Mouse (Mus musculus) T-helper 17 cell (primary cell): ENCODE data around the gene Hadh.

Experiments
- in situ Hi-C, 2 experiments: fragments of 300-600 bp; cut with MboI, MseI; formaldehyde crosslinking; loops; 1 replicate in 1 of 2; 2 replicates in 1 of 2; pipeline ENCODE4 v1.15.1; 2025; ENCODE audit warnings: high pct_unique_total_duplicates in 2 of 2

Hadh gene

DNA sequence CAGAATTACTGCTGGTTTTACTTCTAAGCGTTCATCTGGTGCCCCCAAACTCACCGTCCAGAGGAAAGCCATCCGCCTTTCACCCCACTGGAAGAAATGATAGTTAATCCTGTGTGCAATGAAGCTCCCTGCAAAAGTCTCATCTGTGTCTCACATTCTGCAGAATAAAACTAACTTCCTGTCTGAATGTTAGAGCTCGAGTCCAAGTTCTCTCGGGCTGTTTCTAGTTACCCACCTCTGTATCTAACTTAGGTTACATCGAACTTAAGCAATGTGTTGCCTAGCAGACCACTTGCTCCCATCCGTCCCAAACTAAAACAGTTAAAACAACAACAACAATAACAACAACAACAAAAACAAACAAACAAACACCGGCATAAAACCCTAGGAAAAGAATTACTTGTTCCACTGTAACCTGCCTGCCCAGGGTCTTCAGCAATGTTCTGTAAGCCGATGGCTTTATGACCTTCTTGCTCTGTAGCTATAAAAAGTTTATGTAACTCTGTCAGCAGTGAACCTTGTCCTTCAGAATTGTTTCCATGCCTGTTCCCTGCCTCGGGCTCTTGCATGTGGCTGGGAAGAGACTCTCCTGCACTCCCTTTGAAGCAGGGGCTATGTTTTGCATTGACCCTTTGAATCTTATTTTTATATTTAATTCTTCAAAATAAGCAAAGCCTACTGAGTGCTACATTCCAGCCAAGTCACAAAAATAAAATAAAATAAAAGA is 636 bp upstream of the Hadh start:
- in situ Hi-C loops: no loop called here

DNA sequence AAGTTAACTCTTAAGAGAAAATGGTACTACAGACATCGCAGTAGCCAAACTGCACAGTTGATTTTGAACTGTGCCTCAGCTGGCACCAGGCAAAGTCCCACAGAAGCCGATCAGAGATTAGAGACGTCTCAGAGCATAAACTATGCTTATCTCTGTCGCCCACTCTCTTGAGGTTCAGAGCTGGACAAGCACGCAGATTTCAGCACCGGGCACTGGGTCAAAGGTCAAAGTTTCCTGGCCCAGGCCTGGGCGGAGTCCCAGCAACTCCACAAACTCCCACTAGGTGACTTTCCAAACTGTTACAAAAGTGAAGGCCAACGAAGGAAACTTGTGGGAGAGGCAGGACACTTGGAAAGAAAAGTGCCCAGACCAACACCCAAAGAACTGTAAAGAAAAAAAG is 744 bp downstream of the Hadh start:
- in situ Hi-C loops: no loop called here

DNA sequence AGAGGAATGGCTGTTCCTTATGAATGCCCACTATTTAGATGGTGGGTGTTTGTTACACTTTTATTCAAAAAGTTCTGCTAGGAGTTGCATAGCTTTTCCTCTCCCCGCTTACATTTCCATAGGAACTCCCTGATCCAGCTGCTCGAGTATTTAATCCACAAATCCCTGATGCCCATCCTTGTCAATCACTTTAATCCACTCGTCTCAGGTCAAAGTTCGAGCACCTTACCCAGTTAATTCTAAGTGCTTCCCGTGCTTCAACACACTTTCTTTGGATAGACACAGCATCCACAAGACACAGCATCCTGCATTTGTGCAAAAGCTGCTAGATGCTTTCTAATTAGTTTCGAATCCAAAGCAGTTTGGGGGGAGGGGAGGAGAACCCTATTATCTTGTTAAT is 1.5 kb downstream of the Hadh start:
- in situ Hi-C loops: no loop called here

DNA sequence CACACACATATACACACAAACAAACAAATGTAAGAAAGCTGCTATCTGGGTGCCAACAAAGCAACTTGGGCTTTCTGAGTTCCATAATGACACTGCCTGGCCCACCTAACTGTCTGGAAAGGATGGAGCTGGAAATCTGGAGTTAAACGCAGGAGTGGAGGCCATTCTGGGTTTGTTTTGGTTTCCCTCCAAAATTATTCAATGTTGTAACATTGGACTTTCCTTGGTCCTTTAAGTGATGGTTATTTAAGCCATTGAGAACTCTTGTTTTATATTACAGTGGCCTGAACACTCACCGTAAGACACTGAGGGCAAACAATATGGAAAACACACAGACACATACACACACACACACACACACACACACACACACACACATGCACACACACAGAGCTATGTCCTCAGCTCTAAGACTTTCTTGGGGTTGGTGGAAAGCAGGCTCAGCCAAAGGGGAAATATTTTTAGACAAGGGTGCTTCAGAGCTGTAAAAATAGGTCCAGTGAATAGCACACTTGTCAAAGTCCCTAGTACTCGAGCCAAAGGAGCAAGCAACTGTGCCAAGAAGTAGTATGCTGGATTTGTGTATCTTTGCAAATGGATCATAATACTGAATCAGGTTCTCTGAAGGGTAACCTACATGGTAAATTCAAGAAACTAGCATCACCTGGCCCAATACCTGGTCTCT is 5.4 kb downstream of the Hadh start:
- in situ Hi-C loops: no loop called here

DNA sequence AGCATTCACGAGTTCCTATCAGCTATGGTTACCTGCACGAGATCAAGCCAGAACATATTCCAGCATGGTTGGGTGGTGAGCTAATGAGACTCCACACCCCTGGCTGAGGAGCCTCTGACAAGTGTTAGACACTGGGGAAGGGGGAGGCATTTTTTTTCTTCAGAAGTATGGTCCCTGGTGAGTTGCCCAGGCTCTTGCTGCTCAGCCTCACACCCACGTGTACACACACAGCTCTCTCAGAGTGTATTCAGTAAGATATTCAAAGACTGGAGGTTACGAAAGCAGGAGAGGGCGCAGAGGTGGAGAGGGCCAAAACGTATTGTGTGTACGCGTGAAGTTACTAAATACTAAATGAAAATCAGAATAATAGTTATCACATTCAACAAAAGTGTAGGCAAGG is 6.4 kb downstream of the Hadh start:
- in situ Hi-C loops: no loop called here

DNA sequence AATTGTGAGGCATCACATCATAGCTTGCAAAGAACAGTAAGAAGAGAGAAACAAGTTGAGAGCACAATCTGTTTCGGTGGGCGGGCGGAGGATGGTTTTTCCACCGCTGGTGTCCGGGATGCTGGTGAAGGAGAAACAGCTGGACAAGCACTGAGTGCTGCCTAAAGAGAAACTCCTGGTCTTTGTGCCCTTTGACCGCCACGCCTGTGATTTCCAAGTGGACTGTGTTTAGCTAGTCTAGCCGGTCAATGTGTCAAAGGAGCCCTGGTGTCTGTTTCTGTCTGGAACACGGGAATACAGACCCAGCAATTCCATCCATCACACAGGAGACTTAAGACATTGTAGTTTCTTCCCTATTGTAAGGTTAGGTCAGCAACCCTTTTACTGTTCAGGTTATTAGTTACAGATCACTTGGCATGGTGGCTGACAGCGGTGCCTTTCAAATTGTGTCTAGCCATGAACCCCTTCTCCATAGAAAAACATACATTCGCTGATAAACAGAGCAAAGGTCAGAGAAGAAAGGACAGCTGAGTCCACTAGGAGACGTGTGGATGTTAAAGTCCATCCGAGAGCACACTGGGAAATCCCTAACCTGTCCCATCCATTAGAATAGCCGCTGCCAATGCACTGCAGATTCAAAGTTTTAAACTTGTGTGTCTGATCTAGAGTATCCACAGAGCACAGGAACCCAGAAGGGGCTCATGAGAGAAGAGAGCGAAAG is 8.0 kb downstream of the Hadh start:
- in situ Hi-C loops: no loop called here

DNA sequence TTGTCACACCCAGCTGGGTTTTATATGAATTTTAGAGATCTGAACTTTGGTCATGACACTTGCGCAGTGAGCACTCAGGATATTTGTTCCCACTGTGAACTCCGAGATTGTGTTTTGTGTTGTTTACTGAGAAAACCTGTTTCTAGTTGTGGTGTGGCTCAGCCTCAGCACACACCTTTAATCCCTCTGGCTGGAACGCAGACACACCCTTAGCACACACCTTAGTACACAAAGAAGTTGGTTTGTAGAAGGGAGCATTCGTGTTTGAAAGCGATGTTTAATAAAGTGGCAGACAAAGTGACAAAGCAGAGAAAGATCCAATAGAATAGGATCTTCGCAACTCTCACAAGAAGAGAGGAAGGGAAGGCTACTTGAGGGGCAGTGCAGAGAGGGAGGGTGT is 11.5 kb downstream of the Hadh start:
- in situ Hi-C loops: no loop called here

DNA sequence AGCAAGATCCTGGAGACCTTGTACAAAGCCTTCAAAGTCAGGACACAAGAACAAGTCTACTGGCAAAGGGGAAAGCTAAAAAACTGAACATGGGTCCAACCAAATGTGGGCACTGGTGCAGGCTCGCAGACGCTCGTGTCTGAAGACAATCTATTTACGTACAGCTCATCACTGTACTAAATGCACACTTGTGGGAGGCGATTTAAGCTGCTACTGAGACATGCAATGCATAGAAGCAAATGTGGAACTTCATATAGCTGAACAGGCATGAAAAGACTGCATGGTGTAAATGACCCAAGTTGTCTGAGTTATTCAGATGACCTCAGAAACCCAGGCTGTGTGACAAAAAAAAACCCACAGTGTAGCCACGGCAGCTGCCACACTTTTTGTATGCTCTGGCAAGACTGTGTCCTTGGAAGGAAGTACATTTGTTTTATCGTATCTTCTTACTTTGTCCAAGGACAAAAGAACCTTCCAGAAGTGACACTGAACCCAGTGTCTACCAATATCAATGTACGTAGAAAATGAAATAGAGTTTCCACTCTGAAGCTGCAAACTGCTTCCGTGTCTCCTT is 12.4 kb downstream of the Hadh start:
- in situ Hi-C loops: loop anchor here in 1 of 2 experiments (10.0 kb wide), 1 partner anchor 1525 kb away; no protein-coding TSS in a partner anchor

DNA sequence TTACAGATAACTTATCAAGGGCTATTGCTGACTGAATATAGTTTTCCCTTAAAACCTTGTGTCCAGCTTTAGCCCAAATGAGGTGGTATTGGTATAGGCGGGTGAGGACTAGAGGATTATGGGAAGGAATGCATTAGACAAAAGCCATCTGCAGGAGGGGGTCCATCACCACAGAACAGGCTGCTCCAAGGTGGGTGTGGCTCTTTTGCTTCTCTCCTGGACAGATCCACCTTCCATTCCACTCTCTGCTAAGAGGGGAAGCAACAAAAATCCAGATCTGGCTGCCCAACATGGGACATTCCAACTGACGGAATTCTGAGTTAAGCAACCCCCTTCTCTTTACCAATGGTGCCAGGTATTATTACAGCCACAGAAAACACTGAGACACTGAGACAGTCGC is 13.0 kb downstream of the Hadh start:
- in situ Hi-C loops: loop anchor here in 1 of 2 experiments (10.0 kb wide), 1 partner anchor 1524 kb away; no protein-coding TSS in a partner anchor

DNA sequence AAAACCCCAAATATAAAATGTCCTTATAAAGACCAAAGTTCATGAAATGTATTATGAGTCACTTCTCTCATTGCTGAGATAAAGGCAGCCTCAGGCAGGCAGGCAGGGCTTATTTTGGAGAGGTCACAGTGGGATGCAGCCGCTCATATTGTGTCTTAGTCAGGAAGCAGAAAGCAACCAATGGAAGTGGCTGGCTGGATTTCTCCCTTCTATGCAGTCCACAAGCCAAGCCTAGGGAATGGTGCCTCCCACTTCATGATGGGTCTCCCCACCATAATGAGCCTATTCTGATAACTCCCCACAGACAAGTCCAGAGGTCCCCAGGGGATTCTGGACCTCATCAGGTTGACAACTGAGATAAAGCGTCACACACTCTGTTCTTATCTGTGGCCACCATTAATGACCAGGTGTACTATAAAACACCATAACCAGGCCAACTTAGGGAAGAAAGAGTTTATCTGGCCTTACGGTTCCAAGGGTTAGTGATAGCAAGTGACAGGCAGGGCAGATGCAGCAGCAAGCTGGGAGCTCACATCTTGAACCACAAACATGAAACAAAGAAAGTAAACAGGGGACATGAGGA is 16.4 kb downstream of the Hadh start:
- in situ Hi-C loops: loop anchor here in 1 of 2 experiments (10.0 kb wide), 1 partner anchor 1521 kb away; no protein-coding TSS in a partner anchor

DNA sequence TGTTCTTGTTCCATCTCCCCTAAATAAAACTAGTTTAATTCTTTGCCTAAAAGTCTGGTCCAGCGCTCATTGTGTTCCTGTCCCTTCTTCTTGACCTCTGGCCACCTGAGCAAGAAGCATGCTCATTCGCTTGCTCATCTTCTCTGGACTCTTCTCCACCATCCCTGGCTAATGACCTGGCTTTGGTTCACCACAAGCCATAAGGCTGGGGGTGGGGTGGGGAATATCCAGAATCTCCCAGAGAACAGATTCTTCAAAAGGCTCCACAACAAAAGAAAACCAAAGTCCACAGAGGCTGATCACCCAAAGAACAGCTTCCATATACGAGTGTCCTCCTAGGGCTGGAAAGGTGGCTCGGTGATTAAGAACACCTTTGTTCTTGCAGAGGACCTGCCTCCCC is 16.9 kb downstream of the Hadh start:
- in situ Hi-C loops: loop anchor here in 1 of 2 experiments (10.0 kb wide), 1 partner anchor 1520 kb away; no protein-coding TSS in a partner anchor

DNA sequence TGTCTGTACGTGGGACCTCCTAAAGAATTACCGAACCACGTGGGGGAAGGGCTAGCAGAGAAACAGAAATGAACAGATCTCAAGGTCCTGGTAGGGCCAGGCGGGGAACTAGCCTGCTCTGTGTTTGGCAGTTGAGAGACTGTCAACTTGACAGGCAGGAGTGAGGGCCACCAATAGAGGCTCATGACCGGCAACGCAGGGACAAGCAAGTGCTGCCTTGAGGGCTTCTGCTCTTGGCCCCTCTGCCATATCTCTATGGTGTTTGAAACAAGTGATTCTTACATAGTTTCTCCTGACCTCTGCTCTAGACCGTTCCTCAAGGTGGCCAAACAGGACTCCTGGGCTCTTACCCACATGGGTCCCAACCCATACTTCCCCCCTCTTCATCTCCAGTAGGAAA is 20.3 kb downstream of the Hadh start:
- in situ Hi-C loops: loop anchor here in 1 of 2 experiments (10.0 kb wide), 1 partner anchor 1517 kb away; no protein-coding TSS in a partner anchor

DNA sequence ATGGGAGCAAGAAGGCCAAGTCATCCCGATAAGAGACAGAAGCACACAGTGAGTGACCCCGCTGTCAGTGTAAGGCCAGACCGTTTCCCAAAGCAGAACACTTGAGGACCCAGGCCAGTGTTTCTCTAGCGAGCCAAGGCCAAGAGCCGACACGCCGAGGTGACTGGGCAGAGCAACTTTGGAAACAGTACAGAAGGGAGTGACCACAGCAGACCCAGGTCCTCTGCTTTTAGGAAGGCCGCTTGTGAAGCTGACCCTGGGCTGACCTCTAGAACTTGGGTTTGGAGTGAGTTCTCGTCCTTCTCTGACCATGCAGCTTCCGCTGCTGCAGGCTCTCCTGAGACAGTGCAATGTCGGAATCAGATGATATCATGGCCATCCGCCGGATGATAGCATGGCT is 20.9 kb downstream of the Hadh start:
- in situ Hi-C loops: loop anchor here in 1 of 2 experiments (10.0 kb wide), 1 partner anchor 1516 kb away; no protein-coding TSS in a partner anchor

DNA sequence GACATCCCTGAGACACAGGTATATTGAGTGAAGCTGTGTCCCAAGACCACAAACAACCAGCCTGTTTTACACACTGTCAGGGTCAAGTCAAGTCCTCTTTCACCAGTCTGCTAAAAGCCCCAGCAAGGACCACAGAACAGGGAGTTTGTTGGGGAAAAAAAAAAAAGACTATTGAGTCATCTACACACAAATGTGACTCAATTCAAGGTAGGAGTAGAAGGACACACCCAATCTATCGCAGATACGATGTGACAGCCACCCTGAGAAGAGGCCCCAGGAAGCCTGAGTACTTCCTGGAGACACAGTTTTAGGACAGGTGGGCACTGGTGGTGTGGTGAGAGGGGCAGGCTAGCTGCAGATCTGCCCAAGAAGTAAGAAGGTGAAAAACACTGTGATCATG is 21.6 kb downstream of the Hadh start:
- in situ Hi-C loops: loop anchor here in 1 of 2 experiments (10.0 kb wide), 1 partner anchor 1515 kb away; no protein-coding TSS in a partner anchor

DNA sequence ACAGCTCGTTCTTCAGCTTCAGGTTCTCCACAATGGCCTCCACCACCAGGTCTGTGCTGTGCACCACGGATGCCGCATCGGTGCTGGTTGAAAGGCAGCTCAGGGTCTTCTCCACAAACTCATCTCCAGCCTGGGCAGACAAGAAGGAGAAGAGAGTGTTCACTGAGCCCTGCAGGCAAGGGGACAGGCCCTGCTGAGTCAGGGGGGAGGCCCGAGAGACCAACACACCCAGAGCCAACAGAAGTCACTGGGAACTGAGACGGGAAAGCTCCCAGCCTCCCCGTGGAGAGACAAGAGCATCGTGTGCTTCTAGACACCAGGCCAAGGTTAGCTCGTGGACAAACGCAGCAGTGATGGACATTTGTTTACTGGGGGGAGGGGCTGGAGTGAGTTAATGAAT is 23.5 kb downstream of the Hadh start:
- in situ Hi-C loops: loop anchor here in 1 of 2 experiments (25.0 kb wide), 1 partner anchor 486 kb away; no protein-coding TSS in a partner anchor

DNA sequence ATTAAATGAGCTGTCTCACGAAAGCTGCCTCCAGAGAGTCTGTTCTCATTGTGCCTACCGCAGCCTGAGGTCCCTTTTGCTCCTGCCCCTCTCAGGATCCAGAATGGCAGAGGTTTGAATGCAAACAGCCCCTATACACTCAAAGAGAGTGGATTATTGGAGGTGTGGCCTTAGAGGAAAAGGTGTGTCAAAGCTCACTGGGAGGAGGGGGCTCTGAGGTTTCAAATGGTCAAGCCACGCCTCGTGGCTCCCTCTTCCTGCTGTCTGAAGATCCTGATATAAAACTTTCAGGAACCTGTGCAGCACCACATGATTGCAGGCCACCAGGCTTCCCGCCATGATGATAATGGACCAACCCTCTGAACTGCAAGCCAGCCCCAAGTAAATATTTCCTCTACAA is 24.1 kb downstream of the Hadh start:
- in situ Hi-C loops: loop anchor here in 1 of 2 experiments (25.0 kb wide), 1 partner anchor 486 kb away; no protein-coding TSS in a partner anchor

DNA sequence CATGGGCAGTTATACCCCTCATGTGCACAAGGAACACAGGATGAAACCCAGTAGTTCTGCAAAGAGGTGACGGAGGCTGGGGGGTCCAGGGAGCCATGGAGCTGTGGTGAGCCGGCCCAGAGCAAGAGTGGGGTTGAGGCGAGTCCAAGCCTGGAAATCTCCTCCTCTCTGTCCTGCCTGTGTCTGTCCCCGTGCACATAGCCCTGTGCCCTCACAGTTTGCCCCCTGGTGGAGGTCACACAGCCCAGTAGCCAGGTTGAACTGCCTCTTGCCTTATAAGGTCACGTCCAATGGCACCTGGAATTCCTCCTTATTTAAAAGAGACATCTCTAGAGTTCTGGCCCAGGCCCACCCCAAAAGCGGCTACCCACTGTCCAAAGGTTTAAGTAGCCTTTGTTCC is 24.5 kb downstream of the Hadh start:
- in situ Hi-C loops: loop anchor here in 1 of 2 experiments (25.0 kb wide), 1 partner anchor 485 kb away; no protein-coding TSS in a partner anchor

DNA sequence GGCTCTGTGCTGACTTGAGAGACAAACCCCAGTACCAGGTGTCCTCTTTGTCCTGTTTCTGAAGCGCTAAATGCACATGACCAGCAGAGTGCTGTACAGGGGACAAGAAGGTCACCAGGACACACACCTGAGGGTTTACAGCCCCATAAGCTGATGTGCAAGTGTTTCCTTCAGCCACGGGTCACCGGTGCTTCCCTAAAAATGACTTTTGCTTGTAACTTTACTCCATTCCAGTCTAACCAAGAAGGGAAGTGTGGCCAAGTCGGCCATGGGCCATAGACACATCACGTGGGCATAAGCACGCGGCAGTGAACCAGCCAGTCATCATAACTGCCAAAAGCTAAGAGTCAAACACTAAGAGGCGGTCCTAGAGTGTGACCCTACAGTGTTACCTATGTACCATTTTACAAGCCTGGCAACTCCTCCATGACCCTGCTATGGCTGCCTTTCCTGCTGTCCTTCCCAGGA is 25.3 kb downstream of the Hadh start:
- in situ Hi-C loops: loop anchor here in 1 of 2 experiments (25.0 kb wide), 1 partner anchor 484 kb away; no protein-coding TSS in a partner anchor

DNA sequence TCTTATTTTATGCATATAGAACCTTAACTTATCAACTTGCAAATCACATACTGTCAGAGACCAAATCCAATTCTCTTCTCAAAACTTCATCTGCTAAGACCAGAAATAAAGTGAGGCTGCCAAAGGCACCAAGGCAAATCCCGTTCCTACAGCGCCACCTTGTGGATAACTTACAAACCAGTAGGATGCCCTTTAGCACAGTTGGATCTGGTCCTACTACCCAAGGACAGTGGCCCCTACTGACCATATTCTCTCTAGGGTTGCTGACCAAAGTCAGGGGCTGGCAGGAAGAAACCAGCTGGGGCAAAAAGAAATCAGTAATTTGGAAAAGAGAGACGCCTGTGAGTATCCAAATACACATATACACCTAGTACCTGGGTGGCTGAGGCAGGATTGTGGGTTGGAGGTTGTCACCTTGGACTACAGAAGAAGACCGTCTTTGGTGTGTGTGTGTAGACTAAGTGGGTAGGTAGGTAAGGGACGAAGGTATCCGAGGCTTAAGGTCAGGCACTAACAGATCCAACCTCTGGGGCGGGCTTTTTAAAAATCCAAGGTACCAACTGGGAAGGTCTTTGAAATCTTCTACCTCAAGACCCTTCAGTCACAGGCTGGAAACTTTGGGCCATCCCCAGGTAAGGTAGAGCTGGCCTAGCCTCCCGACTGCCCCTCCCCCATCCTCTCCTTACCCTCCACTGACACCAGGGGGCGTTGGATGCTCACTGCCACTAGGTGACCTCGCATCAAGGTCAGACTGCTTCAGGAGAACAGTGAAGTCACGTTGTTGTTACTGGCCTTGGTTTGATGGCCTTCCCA is 25.9 kb downstream of the Hadh start:
- in situ Hi-C loops: loop anchor here in 1 of 2 experiments (25.0 kb wide), 1 partner anchor 484 kb away; no protein-coding TSS in a partner anchor
